Mouse (Mus musculus) heart, adult 18-20 months (tissue): Measurements from ENCODE around the gene Mmp24. TPM values are rescaled to one million over a fixed set of nuclear protein-coding genes. Genes with fewer than 3 reads are reported as not detected.
A peak's percentile ranks its signal among the peaks of the same experiment; 100 is the strongest.
"Not testable (repeated sequence)": the region's sequence is repeated elsewhere in the genome, so short reads cannot be mapped to it uniquely, and the experiment has no call there.

Experiments used
- DNase-seq, 2 experiments: peaks; one replicate each; pipeline ENCODE4 v3.0.0; 2021 to 2022; ENCODE audit warnings: mixed read lengths in 1 of 2
- total RNA-seq, 2 experiments: library from RNA; stranded (reverse); gene quantifications; 2 replicates each; pipeline ENCODE4 v1.2.3; 2021

The Mmp24 gene
- total RNA-seq, 2 experiments from 2014 or later, result not detected

DNA sequence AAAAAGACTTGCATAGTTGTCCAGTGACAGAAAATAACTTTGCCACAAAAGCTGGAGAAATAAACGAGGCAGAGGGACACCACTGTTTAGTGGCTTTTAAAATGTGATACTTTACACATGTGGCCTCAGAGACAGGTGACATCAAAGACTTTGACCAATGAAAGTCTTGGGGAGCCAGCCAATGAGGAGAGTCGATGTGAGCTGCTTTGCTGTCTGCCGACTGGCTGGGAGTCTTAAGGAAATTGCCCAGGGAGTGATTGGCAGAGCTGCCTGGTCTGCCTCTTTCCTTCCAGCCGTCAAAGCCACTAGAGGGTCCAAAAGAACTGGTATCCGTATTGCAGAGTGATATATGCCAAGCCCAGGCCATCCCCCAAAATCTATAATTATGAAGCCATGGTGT is 39.7 kb downstream of the Mmp24 start:
- no peak for DNase-seq

DNA sequence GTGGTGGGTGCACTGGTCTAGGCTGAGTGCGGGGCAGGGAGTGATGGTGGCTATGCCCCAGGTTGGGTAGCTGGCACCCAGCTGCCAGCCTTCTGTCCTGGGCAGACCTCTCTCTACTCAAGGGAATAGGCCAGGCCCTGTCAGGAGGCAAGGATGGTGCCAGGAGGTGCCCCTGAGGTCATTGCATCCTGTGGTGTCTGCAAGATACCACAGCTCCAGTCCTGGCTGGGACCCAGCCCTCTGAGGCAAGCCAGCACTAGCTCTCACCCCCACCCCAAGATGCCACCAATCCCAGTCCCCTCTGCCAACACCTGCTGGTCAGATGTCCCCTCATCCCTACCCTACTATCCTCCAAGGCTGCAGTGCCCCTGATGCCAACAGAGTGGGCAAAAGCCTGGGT is 41.0 kb downstream of the Mmp24 start:
- no peak for DNase-seq

DNA sequence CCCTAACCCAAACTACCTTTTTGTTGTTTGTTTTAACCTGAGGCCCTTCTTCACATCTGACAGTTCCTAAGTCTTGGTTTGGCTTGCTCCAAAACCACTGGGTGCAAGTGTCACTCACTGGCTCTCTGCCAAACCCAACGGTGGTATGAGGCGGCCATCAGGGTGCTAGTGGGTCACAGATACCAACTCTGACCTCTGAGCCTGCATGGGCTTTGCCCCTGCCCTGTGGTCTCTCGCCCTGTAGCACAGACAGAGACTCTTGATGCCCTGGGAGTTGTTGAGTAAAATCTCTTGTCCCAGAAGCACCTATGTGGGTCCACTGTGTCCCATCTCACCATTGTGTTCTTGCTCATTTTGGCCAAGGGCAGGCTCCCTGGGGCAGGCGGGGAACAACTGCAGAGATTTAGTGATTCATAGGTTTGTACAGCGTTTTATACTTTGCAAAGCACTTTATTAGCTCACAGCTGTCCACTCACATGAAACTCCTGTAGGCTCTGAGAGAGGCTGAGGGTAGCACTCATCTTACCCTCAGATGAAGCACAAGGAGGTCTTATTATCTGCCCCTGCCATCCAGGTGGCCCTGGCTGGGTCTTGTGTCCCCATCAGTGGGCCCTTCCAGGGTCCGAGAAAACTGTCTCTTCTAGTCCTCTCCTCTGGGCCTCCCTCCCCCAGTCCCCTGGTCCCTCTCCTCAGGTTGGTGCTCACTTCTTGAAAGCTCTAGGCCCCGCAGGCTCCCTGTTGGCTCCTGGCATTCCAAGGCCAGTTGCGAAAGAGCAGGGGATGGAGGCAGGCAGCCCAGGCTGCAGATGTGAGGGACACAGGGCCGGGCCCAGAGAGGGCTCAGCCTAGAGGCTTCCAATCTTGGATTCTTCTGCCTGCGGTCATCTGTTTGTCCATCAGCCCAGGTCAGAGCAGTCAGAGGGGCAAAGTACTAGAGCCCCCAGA is 42.4 kb downstream of the Mmp24 start:
- DNase-seq, result peak; percentile 68 to 75

DNA sequence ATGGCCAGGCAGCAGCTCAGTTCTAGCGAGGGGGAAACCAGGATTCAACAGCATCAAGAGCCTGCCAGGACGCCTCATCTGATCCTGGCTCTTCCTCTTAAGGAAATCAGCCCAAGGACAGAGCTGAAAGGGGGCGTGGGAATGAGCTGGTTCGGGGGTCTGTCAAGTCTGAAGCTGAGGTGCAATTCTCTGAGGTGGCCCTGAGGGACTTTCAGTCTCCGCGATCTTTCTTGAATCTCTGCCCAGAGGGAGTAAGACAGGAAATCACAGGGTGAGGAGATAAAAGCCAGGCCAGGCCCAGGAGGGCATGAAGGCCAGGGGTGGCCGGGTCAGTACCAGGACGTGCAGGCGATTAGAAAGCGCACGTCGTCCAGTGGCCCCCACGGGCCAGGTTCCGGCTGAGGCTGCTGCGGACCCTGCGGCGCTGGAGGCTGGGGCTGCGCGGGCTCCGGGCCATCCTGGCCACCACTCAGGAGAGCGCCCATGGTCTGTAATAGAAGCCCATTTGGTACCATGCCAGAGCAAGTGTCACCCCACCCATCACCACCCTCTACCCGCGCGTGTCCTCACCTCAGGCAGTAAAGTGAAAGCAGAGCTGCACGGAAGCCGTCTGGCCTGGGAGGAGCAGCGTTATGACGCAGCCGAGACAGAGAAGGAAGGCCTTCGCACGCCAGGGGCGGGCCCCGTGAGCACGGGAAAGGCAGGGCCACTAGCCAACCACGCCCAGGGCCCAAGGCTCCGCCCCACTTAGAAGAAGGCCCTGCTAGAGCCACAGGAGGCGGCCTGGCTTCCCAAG is 43.7 kb downstream of the Mmp24 start:
- DNase-seq, result peak; percentile 97 to 98

DNA sequence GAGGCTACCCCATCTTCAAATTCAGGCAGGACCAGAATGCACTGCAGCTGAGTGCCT is 44.1 kb downstream of the Mmp24 start, which contains the start of gene BC029722:
TSS of gene BC029722 (minus strand) at position 35 of the 57 bp plus-strand sequence.
- DNase-seq, result no peak

DNA sequence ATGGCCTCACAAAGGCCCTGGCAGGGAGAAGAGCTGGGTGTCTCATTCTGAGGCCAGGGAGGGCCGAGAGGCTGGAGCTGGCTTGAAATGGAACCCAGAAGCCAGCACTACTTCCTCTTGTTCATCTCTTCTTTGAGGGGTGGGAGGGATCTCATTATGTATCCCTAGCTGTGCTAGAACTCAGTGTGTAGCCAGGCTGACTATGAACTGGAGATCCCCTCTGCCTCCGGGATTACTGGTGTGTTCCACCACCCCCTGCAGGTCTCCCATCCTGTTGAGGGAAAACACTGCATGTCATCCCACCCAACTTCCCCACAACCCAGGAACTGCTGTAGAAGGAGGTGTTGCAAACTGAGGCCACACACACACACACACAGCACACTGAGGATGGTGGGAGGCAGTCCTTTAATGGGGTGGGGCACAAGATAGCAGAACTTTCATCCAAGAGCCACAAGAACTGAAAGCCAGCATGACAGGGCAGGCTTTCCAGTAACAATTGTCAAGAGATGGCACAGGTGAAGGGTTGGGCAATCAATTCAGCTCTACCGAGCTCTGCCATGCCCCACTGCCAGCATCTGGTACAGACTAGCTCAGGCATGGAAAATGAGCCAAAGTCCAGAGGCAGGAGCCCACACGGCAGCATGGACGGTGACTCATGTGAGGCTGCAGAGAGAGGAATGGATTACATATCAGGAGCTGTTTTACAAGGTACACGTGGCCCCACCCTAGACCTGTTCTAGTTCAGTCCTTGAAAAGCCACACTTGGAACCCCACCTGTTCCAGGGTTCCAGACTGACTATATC is 44.5 kb downstream of the Mmp24 start:
- no peak for DNase-seq

DNA sequence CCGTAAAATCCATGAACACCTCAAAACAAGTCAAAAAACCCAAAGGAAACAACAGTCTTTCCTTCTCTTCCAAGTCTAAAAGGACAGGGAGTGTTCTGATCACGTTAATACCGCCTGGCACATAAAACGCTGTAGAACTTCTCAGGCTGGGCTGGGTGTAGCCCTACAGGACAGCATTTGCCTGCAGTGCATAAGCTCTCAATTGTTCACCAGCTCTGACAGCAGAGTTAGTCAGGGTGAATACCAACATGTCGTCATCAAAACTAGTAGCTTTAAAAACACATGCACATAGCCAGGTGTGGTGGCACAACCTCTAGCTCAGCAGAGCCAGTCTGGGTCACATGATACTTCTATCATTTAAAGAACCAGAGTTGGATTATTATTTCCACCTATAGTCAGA is 45.6 kb downstream of the Mmp24 start:
- no peak for DNase-seq

DNA sequence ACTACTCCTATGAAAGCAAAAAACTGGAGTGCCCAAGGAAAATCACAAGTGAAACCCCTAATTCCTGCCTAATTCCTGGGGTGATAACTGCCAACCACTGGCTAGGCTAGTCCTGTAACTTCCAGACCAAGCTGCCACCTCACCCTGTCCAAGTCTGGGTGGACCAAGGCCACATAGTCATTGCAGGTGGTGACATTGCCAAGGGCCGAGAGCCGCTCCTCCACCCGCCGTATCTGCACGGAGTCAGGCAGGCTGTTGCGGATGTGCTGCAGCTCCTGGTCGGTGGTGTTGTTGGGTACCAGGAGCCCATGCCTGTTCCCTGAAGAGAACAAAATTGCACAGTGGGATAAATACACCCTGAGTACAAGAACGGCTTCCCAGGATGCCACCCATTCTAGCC is 48.6 kb downstream of the Mmp24 start:
- no peak for DNase-seq

DNA sequence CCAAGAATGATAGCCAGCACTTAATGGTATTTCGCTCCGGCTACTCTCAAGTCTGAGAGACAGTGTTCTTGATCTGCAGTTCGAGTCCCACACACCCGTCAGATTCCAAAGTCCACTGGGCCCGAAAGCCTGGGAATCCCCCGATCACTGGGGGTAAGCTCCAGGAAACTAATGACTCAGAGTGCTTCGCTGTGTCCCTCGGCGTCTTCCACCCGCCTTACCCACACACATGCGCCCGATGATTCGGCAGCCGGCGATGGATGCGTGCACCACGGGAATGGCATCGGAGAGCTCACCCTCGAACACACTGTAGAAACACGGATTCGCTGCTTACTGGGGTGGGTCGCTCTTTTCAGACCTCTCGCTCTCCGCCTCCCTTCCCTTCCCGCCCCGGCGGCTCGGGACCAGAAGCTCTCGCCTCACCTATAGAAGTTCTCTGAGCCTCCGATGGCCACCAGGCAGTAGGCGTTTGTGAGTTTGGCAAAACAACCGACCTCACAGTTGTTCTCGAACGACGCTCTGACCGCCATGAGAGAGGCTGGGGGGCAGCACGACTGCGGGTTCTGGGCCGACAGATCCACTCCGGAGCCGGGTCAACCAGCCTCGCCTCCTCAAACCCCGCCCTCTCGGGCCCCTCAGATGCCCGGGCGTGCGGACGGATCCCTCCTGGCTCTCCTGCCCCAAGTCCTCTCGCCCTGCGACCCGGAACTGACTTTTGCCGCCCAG is 50.9 kb downstream of the Mmp24 start:
- no peak for DNase-seq

DNA sequence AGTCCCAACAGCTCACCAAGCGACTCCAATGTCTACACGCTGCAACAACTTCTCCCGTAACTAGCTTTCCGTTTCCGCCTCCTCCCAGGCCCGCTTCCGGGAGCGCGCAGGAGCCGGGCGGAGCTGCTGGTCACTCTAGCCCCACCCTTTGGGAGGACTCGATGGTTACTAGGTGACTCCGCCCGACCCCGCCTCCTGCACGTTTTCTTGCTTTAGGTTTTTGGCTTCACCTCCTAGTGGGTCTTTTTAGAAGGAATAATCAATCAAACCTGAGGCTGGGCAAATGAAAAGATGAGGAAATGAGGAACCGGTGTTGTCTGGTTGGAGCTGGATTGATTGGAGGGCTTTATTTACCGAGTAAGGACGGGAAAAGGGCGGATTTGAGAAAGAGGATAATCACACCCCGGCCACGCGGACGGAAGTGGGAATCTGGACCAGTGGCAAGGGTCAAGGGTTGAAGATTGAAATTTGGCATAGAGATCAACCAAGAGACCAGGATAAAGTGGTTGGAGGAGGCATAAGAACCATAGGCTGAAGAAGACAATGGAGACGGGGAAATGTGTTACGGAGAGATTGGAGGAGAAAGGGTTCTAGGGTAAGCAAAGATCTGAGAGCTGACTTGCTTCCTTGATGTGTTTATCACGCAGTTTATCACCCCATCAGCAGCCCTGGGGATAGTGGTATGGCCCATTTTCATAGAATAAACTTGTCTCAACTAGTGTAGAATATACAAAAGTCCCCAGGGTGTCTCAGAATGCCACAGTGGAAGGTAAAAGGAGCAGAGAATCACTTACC is 51.7 kb downstream of the Mmp24 start, which contains the start of gene Eif6:
TSS of gene Eif6 (minus strand) at position 296 of the 795 bp plus-strand sequence.
- peak; percentile 91 to 94 for DNase-seq

DNA sequence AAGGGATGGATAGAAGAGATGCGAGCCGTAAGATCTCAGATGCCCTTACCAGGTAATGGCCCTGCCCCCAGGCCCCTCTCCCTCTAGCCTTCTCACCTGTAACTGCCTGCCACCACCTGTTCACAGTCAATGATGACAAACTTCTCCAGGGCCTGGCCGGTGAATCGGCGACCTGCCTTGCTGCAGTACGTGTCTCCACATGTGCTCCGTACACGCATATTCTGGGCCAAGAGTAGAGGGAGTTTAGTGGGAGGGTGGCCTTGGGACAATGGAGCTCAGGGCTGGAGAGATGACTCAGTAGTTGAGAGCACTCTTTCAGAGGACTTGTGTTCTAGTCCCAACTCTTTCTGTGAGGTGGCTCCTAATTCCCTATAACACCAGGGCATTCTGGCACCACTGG is 55.7 kb downstream of the Mmp24 start:
- no peak for DNase-seq

DNA sequence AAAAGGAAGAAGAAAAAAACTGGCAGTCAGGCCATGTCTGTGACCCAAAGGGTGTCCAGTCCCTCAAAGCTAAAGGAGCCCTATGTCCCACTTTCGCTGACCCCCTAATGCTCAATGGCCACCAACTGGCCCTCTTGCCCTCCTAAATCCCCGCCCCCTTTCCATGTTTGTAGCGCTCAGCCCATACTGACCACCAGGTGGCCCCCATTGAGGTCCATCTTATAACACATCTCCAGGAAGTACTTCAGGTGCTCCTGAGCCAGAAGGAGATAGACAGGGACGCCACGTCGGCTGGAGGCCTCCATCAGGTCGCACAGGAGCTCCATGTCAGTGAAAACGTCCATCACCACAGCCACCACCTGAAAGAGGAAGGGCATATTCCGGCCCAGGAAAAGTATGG is 56.2 kb downstream of the Mmp24 start:
- no peak for DNase-seq

DNA sequence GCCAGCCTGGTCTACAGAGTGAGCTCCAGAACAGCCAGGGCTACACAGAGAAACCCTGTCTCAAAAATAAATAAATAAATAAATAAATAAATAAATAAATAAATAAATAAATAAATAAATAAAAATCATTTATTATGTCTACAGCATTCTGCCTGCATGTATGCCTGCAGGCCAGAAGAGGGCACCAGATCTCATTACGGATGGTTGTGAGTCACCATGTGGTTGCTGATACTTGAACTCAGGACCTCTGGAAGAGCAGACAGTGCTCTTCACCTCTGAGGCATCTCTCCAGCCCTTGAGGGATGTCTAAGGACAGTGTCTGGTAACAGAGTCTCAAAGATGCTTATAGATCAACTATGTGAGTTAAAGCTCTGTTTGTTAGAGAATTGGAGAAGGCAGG is 56.9 kb downstream of the Mmp24 start:
- DNase-seq, result not testable (repeated sequence)

DNA sequence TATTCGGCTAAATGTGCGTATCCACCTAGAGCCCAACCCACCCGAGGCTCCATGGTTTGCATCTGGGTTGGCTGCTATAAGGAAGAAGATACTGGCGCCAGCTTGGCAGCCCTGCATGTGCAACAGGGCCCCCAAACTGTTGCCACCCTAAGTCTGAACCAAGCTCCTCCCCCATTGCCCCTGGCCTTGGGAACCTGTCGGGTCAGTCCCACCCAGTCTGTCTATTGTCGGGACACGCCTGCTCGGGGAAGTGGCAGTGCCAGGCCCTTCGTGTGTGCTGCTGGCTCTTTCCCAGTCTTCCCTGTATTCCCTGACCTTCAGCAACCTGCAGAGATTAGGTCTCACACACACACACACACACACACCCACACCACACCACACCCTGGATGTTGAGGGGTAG is 59.6 kb downstream of the Mmp24 start, which contains the start of gene Fam83c:
TSS of gene Fam83c (minus strand) at position 123 of the 400 bp plus-strand sequence.
- DNase-seq, result no peak

DNA sequence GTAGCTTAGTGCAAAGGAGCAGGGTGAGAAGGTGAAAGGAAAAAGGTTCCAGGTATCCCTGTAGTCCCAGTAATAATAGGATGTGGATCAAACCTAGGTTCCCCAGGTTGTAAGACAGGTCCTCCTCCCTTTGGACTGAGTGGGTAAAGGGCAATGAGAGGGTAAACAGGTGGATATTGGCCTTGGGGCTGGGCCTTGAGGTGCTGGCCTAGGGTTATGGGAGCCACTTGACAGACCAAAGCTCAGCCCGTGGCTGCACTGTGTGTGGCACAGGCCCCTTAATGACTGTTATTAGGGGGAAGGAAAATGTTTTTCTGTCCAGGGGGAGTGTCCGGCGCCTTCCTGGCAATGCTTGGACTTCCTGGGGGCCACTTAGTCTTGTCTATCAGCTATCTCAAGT is 62.8 kb downstream of the Mmp24 start:
- DNase-seq, result no peak

DNA sequence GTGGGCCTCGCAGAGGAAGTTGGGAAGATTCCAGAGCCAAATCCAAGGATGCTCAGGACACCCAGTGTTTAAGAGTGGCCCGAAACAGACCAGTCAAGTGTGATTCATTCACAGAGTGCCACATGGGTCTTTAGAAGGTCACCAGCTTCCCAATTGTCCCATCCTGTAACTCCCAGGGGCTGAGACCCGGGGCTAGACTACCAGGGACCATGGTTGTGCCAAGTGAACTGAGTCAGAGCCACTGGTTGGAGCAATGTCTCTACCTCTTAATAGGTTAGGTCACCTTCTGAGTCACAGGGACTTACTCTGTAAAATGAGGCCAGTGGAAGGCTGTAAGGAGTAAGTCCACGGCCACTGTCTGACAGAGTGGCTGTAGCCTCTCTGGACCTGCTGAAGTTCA is 63.8 kb downstream of the Mmp24 start:
- no peak for DNase-seq

DNA sequence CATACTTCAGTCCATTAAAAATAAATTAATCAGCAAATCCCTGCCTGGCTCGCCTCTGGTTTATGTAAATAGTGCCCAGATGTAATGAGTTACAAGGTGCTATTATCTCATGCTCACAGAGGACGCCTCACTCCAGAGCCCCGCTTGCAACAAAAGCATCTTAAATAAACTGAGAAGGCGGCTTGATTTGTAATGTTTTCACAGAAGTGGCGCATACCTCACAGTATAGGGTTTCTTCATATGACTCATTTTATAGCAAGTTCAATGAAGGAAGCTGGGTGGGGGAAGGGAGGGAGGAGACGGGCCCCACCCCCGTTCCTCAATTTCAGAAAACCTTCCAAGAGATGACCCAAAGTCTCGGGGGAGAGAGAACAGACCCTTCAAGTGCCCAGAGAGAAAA is 71.8 kb downstream of the Mmp24 start:
- no peak for DNase-seq

DNA sequence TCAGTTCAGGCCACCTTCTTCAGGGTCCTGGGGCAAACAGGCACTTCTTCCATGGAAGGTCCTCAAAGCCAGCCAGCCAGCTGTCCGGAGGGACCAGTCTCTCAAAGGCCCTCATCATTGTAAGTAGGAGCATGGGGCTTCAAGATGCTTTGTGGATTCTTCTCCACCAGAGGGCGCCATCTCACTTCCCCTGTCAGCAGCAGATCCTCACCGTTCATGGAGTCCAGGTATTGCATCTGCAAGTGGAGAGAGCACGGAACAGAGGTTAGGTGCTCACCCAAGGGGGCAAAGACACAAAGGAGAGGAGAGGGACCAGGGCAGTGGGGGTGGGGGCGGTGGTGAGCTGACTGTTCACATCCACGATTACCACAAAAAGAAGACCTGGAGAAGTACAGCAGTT is 73.1 kb downstream of the Mmp24 start:
- peak; percentile 64 to 83 for DNase-seq

DNA sequence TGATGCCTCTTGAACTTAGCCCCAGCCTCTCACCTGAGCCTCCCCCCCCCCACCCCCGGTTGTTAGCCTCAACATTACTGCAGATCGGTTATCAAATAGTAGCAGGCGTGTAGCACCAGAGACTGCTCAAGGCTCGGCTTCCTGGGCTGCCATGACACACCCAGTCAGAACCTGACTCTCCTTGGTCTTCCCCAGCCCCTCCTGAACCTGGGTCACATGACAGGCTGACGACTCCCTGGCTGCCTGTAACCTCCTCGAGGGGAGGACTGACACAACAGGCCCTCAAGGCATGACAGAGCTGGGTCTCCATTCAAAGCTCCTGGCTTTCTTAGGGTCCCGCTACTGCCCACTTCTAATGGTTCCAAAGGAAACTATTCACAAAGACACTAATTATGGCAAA is 74.3 kb downstream of the Mmp24 start:
- no peak for DNase-seq

DNA sequence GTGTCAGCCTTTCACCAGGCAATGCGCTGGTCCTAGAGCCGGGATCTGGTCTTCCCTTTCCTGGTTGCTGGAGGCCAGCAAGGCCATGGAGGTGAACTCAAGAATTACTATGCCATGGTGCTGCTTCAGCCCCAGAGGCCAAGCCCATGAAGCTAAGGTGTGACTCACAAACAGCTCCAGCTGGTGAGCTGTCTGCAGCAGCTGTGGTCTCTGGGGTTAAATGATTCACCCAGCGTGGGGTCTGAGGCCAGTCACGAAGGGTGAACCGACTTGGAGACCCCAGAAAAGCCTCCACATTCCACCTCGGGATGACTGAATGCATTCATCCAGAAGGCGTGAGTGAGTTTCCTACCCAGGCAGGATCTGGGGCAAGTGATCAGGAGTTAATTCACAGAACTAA is 75.0 kb downstream of the Mmp24 start:
- no peak for DNase-seq

DNA sequence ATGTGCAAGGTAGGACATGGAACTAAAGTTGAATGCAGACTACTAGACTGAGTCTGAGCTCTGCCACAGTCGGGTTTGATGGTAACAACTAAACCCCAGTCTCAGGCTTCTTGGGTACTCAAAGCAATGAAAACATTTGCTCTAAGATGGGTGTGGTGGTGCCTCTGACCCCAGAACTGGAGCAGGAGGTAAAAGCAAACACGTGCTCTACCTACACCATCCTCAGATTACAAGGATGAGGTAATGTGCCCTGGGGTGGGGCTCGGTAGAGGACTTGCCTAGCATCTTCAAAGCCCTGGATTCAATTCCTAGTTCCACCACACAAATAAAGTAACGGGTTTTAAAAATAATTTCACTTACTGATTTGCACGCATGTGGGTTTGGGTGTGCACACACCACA is 77.4 kb downstream of the Mmp24 start:
- DNase-seq, result no peak
